Comparison of ENCODE assay signal across 11 mouse cellular contexts in genomic region chr13:63258167-63258582, GRCm38 (mm10).
DNase-seq lines count a peak whose midpoint lies in the region; ATAC-seq lines count a peak whose summit lies in the region.
"Had no signal": no experiment of that assay in that cellular context is flagged by ENCODE, and none has a peak within 500 bp of the region (broad histone marks: within the 10 kb centered on the region; RNA-seq: fewer than 3 reads in every experiment).

No protein-coding gene starts in this region.

- peak; percentile 43 for DNase-seq in adrenal gland, postnatal 25 days
- DNase-seq in adrenal gland, adult 8-10 months, result no peak
- peak; percentile 63 for DNase-seq in layer of hippocampus, adult 9-11 months
- no peak for DNase-seq in layer of hippocampus, adult 9-10 months (ENCODE audit: low spot score)
- no peak for DNase-seq in spleen, postnatal 14 days (ENCODE audit: low spot score in 2 of 2)
- no peak for DNase-seq in right cerebral cortex, adult 18-20 months
- DNase-seq: liver, embryonic 13.5 days had no signal

- H3K9me3 ChIP-seq in megakaryocyte, embryonic 14.5 days, result no peaks in the 10 kb centered on the region
- H3K9me3 ChIP-seq: hindbrain, embryonic 12.5 days; liver, embryonic 13.5 days had no signal

- H3K36me3 ChIP-seq in megakaryocyte, embryonic 14.5 days (replicated peaks; ENCODE audit: low read length), result peaks cover 25% of the 10 kb centered on the region

- peaks cover 88% of the 10 kb centered on the region for H3K4me1 ChIP-seq in megakaryocyte, embryonic 14.5 days

- H3K4me3 ChIP-seq in megakaryocyte, embryonic 14.5 days (replicated peaks), result peak overlapping the region; percentile 60
- H3K4me3 ChIP-seq: hindbrain, embryonic 12.5 days; liver, embryonic 13.5 days had no signal

- no peaks in the 10 kb centered on the region for H3K27me3 ChIP-seq in megakaryocyte, embryonic 14.5 days (replicated peaks)
- H3K27me3 ChIP-seq: hindbrain, embryonic 12.5 days; liver, embryonic 13.5 days had no signal

- ATAC-seq in granulocyte monocyte progenitor cell, adult 5-6 weeks (replicated peaks; ENCODE audit: poor library complexity, severe bottlenecking), result peak; percentile 15; the same call in 1 of the 2 replicates
- ATAC-seq: CD4-positive, CD25-positive, alpha-beta regulatory T cell, adult 4 months had no signal

Comparison
In these comparisons a context has a peak if more than half of its experiments do, and no peak if none do; other contexts are left out.
1. DNase-seq: peak in adrenal gland, postnatal 25 days (single experiment) and layer of hippocampus, adult 9-11 months (single experiment); none in adrenal gland, adult 8-10 months (single experiment), layer of hippocampus, adult 9-10 months (single experiment), spleen, postnatal 14 days (0 of 2) and right cerebral cortex, adult 18-20 months (single experiment).